Mouse (Mus musculus): ENCODE data around the gene Cemip.

DNA sequence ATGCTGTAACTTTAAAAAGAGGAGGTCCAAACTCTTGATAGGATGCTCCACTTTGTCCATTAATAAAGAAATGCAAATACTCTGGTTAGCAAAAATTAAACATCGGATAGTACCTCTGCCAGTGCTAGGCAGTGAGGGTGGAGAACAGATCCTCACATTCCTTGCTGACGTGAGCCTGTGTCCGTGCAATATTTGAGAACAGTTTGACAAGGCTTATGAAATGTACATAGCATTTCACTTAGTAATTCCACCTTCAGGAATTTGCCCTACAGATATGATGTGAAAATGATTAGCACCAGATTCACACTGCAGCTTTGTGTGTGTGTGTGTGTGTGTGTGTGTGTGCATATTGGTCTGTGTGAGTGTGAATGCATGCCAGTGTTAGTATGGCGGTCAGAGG, 4.5 kb upstream of the Cemip start:
- TF ChIP-seq POLR2A (IDR thresholded peaks at IDR 0.05; ENCODE audit: insufficient read depth, low read depth, low read length) = no peak
- TF ChIP-seq EP300 (IDR thresholded peaks at IDR 0.05; ENCODE audit: insufficient read depth, low read depth, low read length) = no peak
- no peak for TF ChIP-seq CTCF (IDR thresholded peaks at IDR 0.05)
